Mouse (Mus musculus): ENCODE data around the gene Klhl26.
"Not testable (repeated sequence)": the region's sequence is repeated elsewhere in the genome, so short reads cannot be mapped to it uniquely, and the experiment has no call there.

Klhl26 gene

DNA sequence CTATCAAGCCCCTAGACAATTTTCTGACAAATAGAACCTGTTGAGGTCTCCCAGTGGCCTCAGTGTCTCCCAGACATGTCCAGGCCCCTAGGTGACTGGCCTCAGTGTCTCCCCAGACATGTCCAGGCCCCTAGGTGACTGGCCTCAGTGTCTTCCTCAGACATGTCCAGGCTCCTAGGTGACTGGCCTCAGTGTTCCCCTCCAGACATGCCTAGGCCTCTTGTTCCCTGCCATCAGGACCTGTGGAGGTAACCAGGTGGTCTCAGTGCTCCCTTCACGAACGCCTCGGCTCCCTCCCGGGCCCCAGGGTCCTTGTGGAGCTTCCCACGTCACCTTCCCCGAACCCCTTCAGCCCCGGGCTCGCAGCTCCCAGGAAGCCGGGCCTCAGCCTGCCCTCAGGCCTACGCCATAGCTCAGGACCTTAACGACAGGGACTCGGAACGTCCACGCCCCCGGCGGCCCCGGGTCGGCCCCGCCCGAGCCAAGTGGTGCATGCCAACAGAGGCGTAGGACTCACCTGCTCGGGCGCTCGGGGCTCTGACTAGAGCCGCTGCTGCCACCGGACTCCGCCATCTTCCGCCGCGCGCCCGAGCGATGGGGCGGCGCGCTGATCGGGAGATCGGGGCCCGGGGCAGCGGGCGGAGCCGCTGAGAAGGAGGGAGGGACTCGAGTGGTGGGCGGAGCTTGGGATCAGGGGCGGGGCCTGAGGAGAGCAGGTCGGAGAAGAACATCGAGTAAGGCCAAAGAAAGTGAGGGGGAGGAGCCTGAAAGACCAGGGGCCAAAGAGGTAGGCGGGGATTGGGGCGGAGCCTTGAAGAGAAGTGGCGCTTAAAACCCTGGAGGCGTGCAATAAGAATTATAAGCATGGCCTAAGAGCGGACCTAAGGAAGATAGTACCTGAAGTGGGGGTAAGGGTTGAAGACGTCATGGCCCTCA is at the start of gene Klhl26:
TSS of gene Klhl26 (minus strand) at position 636 of the 936 bp plus-strand sequence.
- peak; percentile 98 for DNase-seq

GRCm38 (mm10) chr8:70522592-70523403 is 46.0 kb upstream of the Klhl26 start:
- DNase-seq = peak; percentile 98

DNA sequence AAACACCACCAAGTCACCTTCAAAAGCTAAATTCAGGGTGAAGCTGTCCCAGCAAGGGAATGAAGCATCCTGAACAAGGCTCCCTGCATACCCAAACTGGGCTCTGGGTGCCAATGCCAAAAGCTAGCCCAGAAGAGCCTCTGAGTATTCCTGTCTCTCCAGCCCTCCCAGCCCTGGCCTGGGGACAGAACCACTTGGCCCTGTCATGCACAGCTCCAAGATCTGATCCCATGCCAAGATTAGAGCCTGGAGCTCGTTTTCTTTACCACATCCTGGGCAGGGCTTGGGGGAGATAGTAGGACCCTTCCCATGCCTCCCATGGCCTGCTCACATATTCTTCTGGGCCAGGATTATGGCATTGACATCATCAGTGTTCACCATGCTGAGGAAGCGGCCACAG is 42.8 kb upstream of the Klhl26 start:
- DNase-seq = no peak

DNA sequence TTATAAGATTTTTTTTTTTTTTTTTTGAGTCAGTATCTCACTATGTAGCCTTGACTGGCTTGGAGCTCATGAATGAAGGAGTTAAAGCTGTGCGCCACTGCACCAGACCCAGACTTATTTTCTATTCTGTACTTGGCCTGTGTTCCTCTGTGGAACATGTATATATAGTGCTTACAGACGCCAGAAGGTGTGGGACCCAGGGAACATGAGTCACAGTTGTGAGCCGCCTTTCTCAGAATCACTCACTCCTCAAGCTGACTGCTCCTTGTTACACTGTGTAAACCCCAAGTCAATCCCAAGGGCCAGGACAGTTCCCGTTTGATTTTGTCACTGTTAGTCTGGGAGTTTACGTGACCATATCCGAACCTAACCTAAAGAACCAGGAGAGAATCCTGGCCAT is 42.3 kb upstream of the Klhl26 start:
- DNase-seq = no peak

DNA sequence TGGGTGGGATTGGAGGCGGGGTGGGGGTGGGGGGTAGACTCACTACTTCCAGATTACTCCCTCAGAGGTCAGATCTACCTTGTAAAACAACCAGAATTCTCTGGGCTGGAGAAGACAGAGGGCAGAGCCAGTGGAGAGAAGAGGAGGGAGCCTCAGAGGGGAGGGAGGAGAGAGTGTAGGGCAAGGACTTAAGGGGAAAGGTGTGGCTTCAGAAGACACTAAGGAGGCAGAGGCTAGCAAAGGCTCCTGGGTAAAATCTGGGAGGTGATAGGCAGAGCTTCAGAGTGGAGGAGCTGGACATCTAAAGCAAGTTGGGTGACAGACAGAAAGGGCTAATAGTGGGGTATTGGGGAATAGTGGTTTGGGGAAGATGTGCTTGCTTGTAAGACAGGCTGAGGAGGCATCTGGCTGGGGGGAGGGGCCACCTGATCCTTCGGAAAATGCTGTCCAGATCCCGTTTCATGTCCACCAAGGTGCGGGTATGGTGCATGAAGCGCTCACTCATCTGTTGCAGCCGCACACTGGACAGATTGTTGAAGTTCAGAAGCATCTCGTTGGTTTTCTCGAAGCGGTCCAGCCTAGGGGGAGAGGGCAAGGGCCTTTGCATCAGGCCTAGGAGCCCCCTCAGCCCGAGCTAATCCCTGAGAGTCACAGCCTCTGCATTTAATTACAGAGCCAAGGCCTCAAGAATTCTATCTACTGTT is 41.3 kb upstream of the Klhl26 start:
- no peak for DNase-seq

GRCm38 (mm10) chr8:70513441-70513840 is 36.7 kb upstream of the Klhl26 start:
- DNase-seq = no peak

DNA sequence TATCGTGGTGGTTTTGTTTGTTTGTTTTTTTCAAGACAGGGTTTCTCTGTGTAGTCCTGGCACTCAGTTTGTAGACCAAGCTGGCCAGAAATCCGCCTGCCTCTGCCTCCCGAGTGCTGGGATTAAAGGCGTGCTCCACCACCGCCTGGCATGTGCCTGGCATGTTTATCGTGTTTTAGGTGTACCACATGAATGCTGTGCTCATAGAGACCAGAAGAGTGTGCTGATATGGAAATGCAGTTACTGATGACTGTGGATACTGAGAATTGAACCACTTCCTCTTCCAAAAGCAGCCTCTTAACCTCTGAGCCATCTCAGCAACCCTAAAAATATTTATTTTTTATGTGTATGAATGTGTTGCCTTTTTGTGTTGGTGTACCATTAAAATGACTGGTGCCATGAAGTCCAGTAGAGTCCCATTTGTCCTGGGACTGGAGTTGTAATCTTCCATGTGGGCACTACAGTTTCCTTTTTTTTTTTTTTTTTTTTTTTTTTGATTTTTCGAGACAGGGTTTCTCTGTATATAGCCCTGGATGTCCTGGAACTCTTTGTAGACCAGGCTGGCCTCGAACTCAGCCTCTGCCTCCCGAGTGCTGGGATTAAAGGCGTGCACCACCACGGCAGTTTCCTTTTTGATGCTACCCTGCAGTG is 35.6 kb upstream of the Klhl26 start:
- no peak for DNase-seq

DNA sequence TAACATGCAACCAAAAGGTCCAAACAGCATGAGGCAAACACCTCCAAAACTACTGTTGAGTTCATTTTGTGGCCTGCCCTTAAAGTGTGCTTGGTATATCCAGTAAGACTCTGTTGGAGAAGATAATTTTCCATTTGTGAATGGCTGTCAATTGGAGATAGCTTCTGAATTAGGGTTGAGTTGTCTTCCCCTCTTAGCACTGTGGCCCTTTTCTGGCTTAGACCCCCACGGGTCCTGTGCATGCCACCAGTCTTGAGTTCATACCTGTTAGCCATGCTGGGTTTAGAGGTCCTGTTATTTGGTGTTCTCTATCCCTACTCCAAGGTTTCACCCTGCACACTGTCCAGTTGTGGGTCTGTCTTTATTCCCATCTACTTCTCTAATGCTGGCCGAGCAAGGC is 35.0 kb upstream of the Klhl26 start:
- DNase-seq = no peak

DNA sequence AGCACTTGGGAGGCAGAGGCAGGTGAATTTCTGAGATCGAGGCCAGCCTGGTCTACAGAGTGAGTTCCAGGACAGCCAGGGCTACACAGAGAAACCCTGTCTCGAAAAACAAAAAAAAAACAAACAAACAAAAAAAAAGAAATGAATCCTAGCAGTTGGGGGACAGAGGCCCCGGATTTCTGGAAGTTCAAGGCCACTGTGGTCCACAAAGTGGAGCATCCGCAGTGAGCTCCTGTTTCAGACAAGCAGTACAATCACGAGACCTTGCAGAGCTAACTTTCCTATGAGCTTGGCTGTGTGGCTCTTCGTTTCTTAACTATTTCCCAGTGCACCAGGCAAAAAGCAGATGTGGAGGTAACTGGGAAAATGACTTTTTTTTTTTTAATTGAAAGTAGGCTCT is 34.4 kb upstream of the Klhl26 start:
- not testable (repeated sequence) for DNase-seq

DNA sequence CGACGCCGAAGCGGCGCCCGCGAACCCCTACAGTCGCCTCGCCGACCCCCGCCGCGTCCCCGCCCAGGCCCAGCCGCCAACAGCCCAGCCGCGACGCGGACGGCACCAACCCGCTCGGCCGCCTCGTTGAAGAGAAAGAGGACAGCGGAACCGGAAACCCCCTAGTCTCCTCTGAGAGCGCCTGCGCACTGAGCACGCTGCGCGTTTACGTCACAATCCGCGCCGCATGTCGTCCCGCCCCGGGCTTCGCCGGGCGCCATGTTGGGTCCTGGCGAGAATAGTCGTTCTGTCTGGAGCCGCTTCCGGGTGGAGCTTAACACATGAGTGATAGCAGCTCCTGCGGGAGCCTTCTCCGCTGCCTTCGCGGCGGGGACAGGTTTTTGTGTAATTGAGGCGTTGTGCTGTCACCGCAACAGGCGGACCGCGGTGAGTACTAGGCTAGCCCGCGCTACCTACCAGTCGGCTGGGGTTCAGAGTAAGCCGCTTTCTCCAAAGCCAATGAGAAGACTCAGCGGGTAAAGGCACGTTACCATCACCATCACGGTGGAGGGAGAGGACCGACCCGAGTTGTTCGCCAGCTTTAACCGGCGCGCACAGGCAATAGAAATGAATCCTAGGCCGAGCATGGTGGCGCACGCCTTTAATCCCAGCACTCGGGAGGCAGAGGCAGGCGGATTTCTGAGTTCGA is 33.6 kb upstream of the Klhl26 start, which contains the start of gene Uba52:
TSS of gene Uba52 (minus strand) at position 574 of the 688 bp plus-strand sequence.
- peak; percentile 98 for DNase-seq

GRCm38 (mm10) chr8:70509281-70509952 is 32.6 kb upstream of the Klhl26 start:
- no peak for DNase-seq

DNA sequence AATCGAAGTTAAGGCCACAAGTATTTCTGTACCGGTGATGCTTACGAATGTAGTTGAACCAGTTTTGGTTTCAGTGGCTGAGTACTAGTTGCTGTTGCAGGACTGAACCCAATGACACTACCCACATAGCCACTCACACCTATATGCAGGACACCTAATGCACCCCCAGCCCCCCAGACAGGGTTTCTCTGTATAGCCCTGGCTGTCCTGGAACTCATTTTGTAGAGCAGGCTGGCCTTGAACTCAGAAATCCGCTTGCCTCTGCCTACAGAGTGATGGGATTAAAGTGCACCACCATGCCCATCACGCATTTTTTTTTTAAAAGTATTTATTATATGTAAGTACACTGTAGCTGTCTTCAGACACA is 30.2 kb upstream of the Klhl26 start:
- DNase-seq = no peak

GRCm38 (mm10) chr8:70506328-70507026 is 29.7 kb upstream of the Klhl26 start, which contains the start of gene Rex1bd:
TSS of gene Rex1bd (minus strand) at chr8:70506752.
- peak; percentile 96 for DNase-seq

- no peak for DNase-seq
Observed at GRCm38 (mm10) chr8:70505698-70506327, 29.0 kb upstream of the Klhl26 start.

DNA sequence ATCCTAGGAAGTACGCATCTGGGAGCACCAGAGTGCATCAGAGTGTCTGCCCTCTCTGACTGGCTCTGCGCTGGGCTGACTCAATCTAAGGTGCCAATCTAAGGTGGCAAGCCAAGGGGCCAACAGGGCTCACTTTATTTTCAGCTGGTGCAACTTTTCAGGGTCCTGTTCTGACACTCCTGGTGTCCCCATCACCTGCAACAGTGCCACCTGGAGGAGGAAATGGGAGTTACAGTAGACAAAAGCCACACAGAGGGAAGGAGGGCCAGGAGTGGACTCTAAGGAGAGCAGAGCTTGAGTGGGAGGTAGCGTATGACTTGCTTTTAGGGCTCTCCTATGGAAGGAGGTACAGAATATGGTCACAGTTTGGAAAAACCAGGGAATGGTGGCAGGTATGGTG is 28.1 kb upstream of the Klhl26 start:
- DNase-seq = peak; percentile 83

DNA sequence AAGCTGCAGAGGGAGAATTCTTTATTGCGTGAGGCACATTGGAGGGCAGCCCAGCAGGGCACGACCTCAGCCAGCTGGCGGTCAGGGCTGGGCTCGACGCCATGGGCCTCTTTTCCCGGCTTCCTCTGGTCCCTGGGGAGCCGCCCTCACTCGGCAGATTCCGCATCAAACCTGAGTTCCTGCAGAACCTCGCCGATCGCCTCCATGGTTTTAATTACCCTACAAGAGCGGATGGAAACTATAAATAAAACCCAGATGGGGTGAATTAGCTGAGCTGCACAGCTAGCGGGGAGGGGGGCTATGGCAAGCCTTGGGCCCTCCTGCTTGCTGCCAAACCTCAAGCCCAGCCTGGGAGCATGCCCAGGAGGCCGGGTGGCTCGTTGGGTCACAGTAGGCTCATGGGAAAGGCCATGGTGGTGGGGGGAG is 27.5 kb upstream of the Klhl26 start:
- peak; percentile 61 for DNase-seq

DNA sequence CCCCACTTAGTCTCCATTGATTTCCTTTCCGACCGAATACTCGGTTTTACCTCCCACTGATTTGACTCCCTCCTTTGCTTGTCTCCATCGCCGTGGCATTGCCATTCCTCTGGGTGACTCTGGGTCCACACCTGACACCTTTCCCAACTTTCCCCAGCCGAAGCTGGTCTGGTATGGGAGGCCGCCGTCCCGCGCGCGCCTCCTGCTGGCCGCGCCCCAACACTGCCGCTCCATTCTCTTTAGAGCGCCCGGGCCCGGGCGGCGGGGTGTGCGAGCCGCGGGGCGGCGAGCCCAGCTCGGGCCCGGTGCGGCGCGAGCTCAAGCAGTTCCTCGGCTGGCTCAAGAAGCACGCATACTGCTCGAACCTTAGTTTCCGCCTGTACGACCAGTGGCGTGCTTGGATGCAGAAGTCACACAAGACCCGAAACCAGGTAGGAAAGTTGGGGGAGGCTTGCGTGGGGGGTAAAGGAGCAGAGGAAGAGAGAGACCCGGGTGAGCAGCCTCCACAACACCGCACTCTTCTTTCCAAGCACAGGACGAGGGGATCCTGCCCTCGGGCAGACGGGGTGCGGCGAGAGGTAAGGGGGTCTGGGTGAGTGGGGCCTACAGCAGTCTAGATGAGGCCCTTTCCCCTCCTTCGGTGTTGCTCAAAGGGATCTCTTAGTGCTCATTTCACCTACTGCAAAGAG is 26.4 kb upstream of the Klhl26 start:
- DNase-seq = peak; percentile 73

DNA sequence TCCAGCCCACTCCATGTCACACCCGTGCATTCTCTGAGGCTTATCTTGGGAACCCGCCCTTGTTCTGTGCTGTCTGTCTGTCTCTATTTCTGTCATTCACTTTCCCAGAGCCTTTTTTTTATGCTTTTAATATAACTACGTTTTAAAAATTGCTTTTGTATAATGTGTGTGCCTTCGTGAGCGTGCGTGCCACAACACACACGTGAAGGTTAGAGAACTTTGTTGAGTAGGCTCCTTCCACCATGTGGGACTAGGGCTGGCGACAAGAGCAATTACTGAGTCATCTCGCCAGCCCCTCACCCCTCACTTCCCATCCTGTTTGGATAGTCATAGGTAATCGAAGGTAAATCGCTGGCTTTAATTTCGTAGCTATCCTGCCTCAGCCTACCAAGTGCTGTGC is 25.8 kb upstream of the Klhl26 start:
- no peak for DNase-seq

- DNase-seq = no peak
Observed at GRCm38 (mm10) chr8:70501820-70502529, 25.2 kb upstream of the Klhl26 start.
